Mouse (Mus musculus) megakaryocyte, embryonic 14.5 days (primary cell): ENCODE results near the gene Zbtb43. TPM values are rescaled to one million over a fixed set of nuclear protein-coding genes. Genes with fewer than 3 reads are reported as not detected.
A peak's percentile ranks its signal among the peaks of the same experiment; 100 is the strongest.

ENCODE experiments used
- H3K27me3 ChIP-seq: replicated peaks from 2 replicates; pipeline ENCODE3; 2012; ENCODE audit warnings: inconsistent platforms
- H3K36me3 ChIP-seq: replicated peaks from 2 replicates; pipeline ENCODE3; 2012; ENCODE audit warnings: low read length, inconsistent platforms, mixed read lengths
- H3K4me1 ChIP-seq: 2 replicates; pipeline ENCODE4 v1.6.1; 2012; ENCODE audit warnings: inconsistent platforms
- H3K4me3 ChIP-seq: replicated peaks from 2 replicates; pipeline ENCODE3; 2012; ENCODE audit warnings: moderate library complexity, mild to moderate bottlenecking, inconsistent platforms
- H3K9me3 ChIP-seq: 2 replicates; pipeline ENCODE4 v1.6.1; 2012; ENCODE audit warnings: inconsistent platforms
- FLI1 ChIP-seq: IDR thresholded peaks from 2 replicates; pipeline ENCODE4 v1.6.1; 2012; ENCODE audit warnings: low read length, inconsistent platforms, mixed read lengths
- GATA1 ChIP-seq: IDR thresholded peaks from 3 replicates; pipeline ENCODE4 v1.6.1; 2012; ENCODE audit warnings: mixed read lengths, low read length, inconsistent platforms, borderline replicate concordance
- polyA plus RNA-seq: library from polyadenylated mRNA; stranded (reverse); fragments of >175 nt; gene quantifications from 2 replicates; pipeline ENCODE4 v1.2.3, GENCODE M21; 2012; ENCODE audit warnings: low replicate concordance; ENCODE audit not compliant: insufficient read depth

Gene Zbtb43
- polyA plus RNA-seq, 1 experiment: 1.7 TPM

- H3K27me3 ChIP-seq: peaks cover 17% of the 10 kb centered on the region
- H3K9me3 ChIP-seq: no peaks in the 10 kb centered on the region
- TF ChIP-seq GATA1: no peak
- peaks cover 23% of the 10 kb centered on the region for H3K36me3 ChIP-seq
- no peak overlapping the region for H3K4me3 ChIP-seq
- H3K4me1 ChIP-seq: peaks cover 14% of the 10 kb centered on the region
Measured at GRCm38 (mm10) chr2:33444358-33444757, 24.0 kb downstream of the Zbtb43 start.

GRCm38 (mm10) chr2:33442701-33443100 is 25.7 kb downstream of the Zbtb43 start:
- H3K4me1 ChIP-seq: peaks cover 16% of the 10 kb centered on the region
- no peaks in the 10 kb centered on the region for H3K9me3 ChIP-seq
- no peak overlapping the region for H3K4me3 ChIP-seq
- TF ChIP-seq GATA1 (no peak), FLI1 (no peak)
- H3K36me3 ChIP-seq: peaks cover 10% of the 10 kb centered on the region
- H3K27me3 ChIP-seq: peaks cover 28% of the 10 kb centered on the region

GRCm38 (mm10) chr2:33440893-33441292 is 27.5 kb downstream of the Zbtb43 start:
- TF ChIP-seq FLI1: no peak
- no peak for TF ChIP-seq GATA1
- peaks cover 27% of the 10 kb centered on the region for H3K4me1 ChIP-seq
- peaks cover 43% of the 10 kb centered on the region for H3K27me3 ChIP-seq
- no peaks in the 10 kb centered on the region for H3K36me3 ChIP-seq
- no peaks in the 10 kb centered on the region for H3K9me3 ChIP-seq
- no peak overlapping the region for H3K4me3 ChIP-seq

- Histone ChIP-seq H3K27me3 (peaks cover 49% of the 10 kb centered on the region), H3K4me3 (no peak overlapping the region), H3K9me3 (no peaks in the 10 kb centered on the region), H3K4me1 (peaks cover 35% of the 10 kb centered on the region), H3K36me3 (no peaks in the 10 kb centered on the region)
- TF ChIP-seq FLI1 (no peak), GATA1 (no peak)
Measured at GRCm38 (mm10) chr2:33439980-33440670, 28.2 kb downstream of the Zbtb43 start.

GRCm38 (mm10) chr2:33439471-33439881 is 28.9 kb downstream of the Zbtb43 start:
- Histone ChIP-seq H3K4me3 (no peak overlapping the region), H3K36me3 (no peaks in the 10 kb centered on the region), H3K9me3 (no peaks in the 10 kb centered on the region), H3K27me3 (peaks cover 51% of the 10 kb centered on the region), H3K4me1 (peaks cover 41% of the 10 kb centered on the region)
- TF ChIP-seq FLI1: no peak
- TF ChIP-seq GATA1: no peak

- TF ChIP-seq GATA1: no peak
- TF ChIP-seq FLI1: no peak
- no peaks in the 10 kb centered on the region for H3K36me3 ChIP-seq
- H3K9me3 ChIP-seq: no peaks in the 10 kb centered on the region
- peaks cover 51% of the 10 kb centered on the region for H3K27me3 ChIP-seq
- no peak overlapping the region for H3K4me3 ChIP-seq
- peaks cover 41% of the 10 kb centered on the region for H3K4me1 ChIP-seq
Measured at GRCm38 (mm10) chr2:33438377-33438776, 30.0 kb downstream of the Zbtb43 start.

- peaks cover 51% of the 10 kb centered on the region for H3K27me3 ChIP-seq
- no peaks in the 10 kb centered on the region for H3K9me3 ChIP-seq
- TF ChIP-seq GATA1: no peak
- TF ChIP-seq FLI1: no peak
- no peaks in the 10 kb centered on the region for H3K36me3 ChIP-seq
- H3K4me1 ChIP-seq: peaks cover 41% of the 10 kb centered on the region
- no peak overlapping the region for H3K4me3 ChIP-seq
Measured at GRCm38 (mm10) chr2:33437184-33437583, 31.2 kb downstream of the Zbtb43 start.

- TF ChIP-seq FLI1 (no peak), GATA1 (no peak)
- Histone ChIP-seq H3K9me3 (no peaks in the 10 kb centered on the region), H3K27me3 (peaks cover 50% of the 10 kb centered on the region), H3K36me3 (no peaks in the 10 kb centered on the region), H3K4me3 (peak overlapping the region; percentile 67), H3K4me1 (peaks cover 46% of the 10 kb centered on the region)
Measured at GRCm38 (mm10) chr2:33436035-33436580, 32.3 kb downstream of the Zbtb43 start.

- Histone ChIP-seq H3K27me3 (peaks cover 41% of the 10 kb centered on the region), H3K36me3 (no peaks in the 10 kb centered on the region), H3K9me3 (no peaks in the 10 kb centered on the region), H3K4me1 (peaks cover 39% of the 10 kb centered on the region), H3K4me3 (no peak overlapping the region)
- no peak for TF ChIP-seq FLI1
- no peak for TF ChIP-seq GATA1
Measured at GRCm38 (mm10) chr2:33435036-33435650, 33.2 kb downstream of the Zbtb43 start.

- Histone ChIP-seq H3K9me3 (no peaks in the 10 kb centered on the region), H3K36me3 (peaks cover 9% of the 10 kb centered on the region), H3K4me1 (peaks cover 52% of the 10 kb centered on the region), H3K4me3 (no peak overlapping the region), H3K27me3 (peaks cover 24% of the 10 kb centered on the region)
- TF ChIP-seq FLI1 (no peak), GATA1 (no peak)
Measured at GRCm38 (mm10) chr2:33432877-33433276, 35.5 kb downstream of the Zbtb43 start.
